Mouse (Mus musculus) embryonic stem cell, embryonic (primary cell): ENCODE data around the gene Cdt1.
"Not testable (repeated sequence)": the region's sequence is repeated elsewhere in the genome, so short reads cannot be mapped to it uniquely, and the experiment has no call there.

Experiments
- CTCF ChIA-PET, 4 experiments: fragments of 300-600 bp in 2 of 4; fragments of 350-600 bp in 2 of 4; sonication (Branson Sonifier 250); formaldehyde crosslinking; loops; one replicate each; lab custom pipeline; 2022; ENCODE audit warnings: inconsistent platforms in 2 of 4; lab: Charles Lee
- POLR2A ChIA-PET, 4 experiments: fragments of 300-600 bp in 2 of 4; fragments of 350-600 bp in 2 of 4; sonication (Branson Sonifier 250); formaldehyde crosslinking; loops; one replicate each; lab custom pipeline; 2022; ENCODE audit warnings: antibody characterized with exemption in 4 of 4, inconsistent platforms in 1 of 4; lab: Charles Lee

Cdt1 gene

DNA sequence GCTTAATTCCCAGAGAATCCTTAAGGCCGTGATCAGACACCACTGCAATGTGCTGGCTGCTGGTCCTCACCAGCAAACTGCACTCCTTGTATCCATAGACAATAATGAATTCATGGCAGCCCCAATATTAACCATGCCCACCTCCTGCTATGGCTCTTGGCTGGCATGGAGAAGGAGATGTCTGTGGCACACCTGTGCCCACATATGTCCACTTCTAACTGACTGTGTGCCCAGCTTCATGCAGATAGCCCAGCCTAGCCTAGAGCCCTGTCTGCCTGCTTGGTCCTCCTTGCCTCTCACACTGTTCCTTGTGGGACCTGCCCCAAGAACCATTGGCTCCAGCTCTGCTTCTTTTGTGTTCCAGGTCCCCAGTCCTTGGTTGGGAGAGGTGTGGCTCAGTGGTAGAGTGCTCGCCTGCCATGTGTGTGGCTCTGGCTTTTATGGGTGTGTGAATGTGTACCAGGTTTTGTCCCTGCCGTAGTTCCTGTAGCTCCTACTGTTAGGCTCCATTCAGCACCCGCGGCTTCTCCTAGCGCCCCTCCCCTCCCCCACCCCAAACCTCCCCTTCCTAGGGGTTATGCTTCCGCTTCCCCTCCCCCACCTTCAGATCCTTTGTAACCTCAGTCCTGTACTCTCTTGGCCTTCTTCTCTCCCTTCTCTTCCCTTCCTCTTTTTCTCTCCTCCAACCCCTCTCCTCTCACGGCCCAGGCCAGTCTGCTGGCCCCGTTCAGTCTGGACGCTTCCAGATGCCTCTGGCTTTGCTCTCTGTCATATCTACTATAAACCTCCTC, 10.4 kb upstream of the Cdt1 start:
- POLR2A ChIA-PET, result interaction anchor here in 3 of 4 experiments (0.6 to 16.3 kb wide), 37 partner anchors 7 to 655 kb away, joined by 3 to 397 read pairs (median 6); partner anchors contain the start of genes Cdt1 (in 3 of the 3), Aprt (in 2 of the 3), Mvd (in 2 of the 3) and Chmp1a (in 1 of the 3)

GRCm38 (mm10) chr8:122558671-122559349, 9.0 kb upstream of the Cdt1 start:
- ChIA-PET CTCF (interaction anchor here (0.5 to 1.8 kb wide), 40 partner anchors 9 to 1094 kb away, joined by 3 to 11 read pairs (median 4); partner anchors contain the start of genes Cdt1 (in 2 of the 4) and Pabpn1l (in 1 of the 4)), POLR2A (interaction anchor here (0.6 to 16.3 kb wide), 31 partner anchors 8 to 787 kb away, joined by 3 to 397 read pairs (median 5); partner anchors contain the start of genes Cdt1 (in 3 of the 4), Aprt (in 2 of the 4), Mvd (in 1 of the 4) and Piezo1 (in 1 of the 4))

More for the DNA sequence above, 10.4 kb upstream of the Cdt1 start:
- CTCF ChIA-PET, result interaction anchor here in 3 of 4 experiments (0.5 to 2.2 kb wide), 11 partner anchors 14 to 1098 kb away, joined by 3 to 7 read pairs (median 3); no protein-coding TSS in a partner anchor

GRCm38 (mm10) chr8:122561199-122561598, 6.6 kb upstream of the Cdt1 start:
- ChIA-PET POLR2A (interaction anchor here in 2 of 4 experiments (0.7 to 16.3 kb wide), 6 partner anchors 10 to 67 kb away, joined by 3 to 397 read pairs (median 3); partner anchors contain the start of genes Aprt (in 1 of the 2), Cdt1 (in 1 of the 2) and Piezo1 (in 1 of the 2)), CTCF (interaction anchor here in 2 of 4 experiments (0.6 kb wide), 2 partner anchors 51 to 189 kb away, joined by 3 read pairs; no protein-coding TSS in a partner anchor)

DNA sequence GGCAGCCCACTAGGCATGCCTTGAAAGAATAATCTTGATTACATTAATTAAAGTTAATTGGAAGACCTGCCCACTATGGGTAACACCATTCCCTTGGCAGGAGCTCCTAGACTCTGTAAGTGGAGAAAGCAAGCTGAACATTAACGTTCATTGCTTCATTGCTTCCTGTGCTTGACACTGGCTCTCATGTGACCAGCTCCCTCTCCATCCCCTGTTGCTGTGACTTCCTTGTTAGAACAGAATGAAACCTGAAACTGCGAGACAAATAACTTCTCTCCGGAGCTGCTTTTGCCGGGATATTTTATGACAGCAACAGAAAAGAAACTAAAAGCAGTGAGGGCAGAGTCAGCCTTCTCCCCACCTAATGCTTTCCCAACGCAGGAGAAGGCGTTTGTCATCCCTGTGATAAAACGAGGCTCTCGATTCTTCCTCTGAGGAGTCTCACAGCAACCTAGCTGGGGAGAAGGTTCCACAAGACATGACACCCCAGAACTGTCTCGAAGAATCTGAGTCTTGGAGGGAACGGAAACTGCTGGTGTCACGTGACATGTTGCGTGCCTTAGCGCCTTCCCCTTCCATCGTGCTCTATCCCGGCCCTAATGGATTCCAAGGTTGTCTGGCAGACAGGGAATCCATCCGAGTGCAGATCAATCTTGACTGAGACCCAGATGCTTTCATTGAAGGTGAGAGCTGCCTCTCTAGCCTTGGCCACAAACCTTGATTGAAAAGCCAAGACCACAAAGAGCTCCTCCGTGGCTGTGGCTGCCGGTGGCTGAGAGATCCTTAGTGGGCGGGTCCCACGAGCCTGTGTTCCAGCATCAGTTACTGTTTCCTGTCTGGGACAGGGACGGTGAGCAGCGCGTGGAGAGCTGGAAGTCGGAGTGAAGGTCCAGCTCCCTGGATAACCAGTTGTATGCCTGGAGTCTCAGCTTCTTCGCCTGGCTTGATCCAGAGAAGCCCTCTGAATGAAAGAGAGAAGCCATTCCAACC, 3.2 kb upstream of the Cdt1 start:
- ChIA-PET CTCF (interaction anchor here in 3 of 4 experiments (0.5 to 1.8 kb wide), 10 partner anchors 10 to 1065 kb away, joined by 3 to 5 read pairs (median 3); partner anchors contain the start of gene Piezo1 (in 1 of the 3)), POLR2A (interaction anchor here in 3 of 4 experiments (0.6 to 18.6 kb wide), 43 partner anchors 8 to 1163 kb away, joined by 3 to 397 read pairs (median 4); partner anchors contain the start of genes Piezo1 (in 3 of the 3), Aprt (in 2 of the 3), Galns (in 2 of the 3) and Mvd (in 2 of the 3))

DNA sequence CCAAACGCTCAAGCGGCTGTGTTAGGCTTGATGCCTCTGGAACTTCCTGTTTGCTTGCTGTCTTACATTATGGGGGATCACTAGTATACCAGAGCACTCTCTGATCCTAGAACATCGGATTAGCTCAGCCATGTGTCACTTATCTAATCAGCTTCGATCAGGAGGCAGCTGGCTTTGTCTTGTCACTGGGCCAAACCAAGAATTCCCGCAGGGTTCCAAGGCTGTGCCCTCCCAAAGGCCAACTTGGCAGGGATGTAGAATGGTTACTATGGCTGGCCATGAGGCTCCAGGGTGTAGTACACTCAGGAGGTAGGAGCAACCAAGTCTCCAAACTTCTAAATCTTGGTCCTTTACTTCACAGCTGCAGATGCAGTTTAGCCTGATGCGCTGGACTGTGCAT, 1.0 kb upstream of the Cdt1 start:
- CTCF ChIA-PET, result interaction anchor here in 2 of 4 experiments (0.9 to 1.9 kb wide), 3 partner anchors 15 to 44 kb away, joined by 3 to 7 read pairs (median 3); partner anchors contain the start of gene Piezo1 (in 1 of the 2)
- POLR2A ChIA-PET, result interaction anchor here (0.6 to 18.6 kb wide), 45 partner anchors 8 to 616 kb away, joined by 3 to 397 read pairs (median 4); partner anchors contain the start of genes Aprt (in 3 of the 4), Piezo1 (in 2 of the 4), Cyba (in 1 of the 4) and Mvd (in 1 of the 4)

DNA sequence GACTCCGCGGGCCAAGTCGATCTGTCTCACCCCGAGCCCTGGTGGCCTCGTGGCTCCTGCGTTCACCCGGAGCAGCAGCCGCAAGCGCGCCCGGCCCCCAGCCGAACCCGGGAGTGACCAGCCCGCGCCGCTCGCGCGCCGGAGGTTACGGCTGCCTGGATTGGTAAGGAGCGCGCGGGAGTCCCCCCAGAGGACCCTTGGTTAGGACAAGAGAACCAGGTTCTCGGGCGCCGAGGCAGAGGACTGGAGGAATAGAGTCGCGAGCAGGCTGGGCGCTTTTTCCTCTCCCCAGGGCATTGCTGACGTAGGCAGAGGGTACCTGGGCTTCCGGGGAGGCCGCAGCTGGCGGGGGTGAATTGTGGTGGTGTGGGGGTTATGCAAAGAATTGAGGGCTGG, 292 bp downstream of the Cdt1 start:
- ChIA-PET CTCF (interaction anchor here in 3 of 4 experiments (0.5 to 1.9 kb wide), 9 partner anchors 9 to 245 kb away, joined by 3 to 9 read pairs (median 3); partner anchors contain the start of gene Piezo1 (in 1 of the 3)), POLR2A (interaction anchor here (0.6 to 18.6 kb wide), 61 partner anchors 7 to 527 kb away, joined by 3 to 397 read pairs (median 4); partner anchors contain the start of genes Aprt (in 3 of the 4), Piezo1 (in 3 of the 4), Cyba (in 2 of the 4) and Galns (in 2 of the 4))

- ChIA-PET CTCF (interaction anchor here in 2 of 4 experiments (0.6 to 1.9 kb wide), 5 partner anchors 12 to 244 kb away, joined by 3 to 7 read pairs (median 4); partner anchors contain the start of gene Piezo1 (in 1 of the 2)), POLR2A (interaction anchor here (0.5 to 18.6 kb wide), 35 partner anchors 9 to 534 kb away, joined by 3 to 397 read pairs (median 5); partner anchors contain the start of genes Galns (in 3 of the 4), Trappc2l (in 3 of the 4), Cyba (in 2 of the 4) and Piezo1 (in 2 of the 4))
Measured at GRCm38 (mm10) chr8:122568881-122569309, 1.1 kb downstream of the Cdt1 start.

GRCm38 (mm10) chr8:122569329-122569728, 1.5 kb downstream of the Cdt1 start:
- CTCF ChIA-PET, result interaction anchor here in 2 of 4 experiments (0.6 to 1.7 kb wide), 3 partner anchors 13 to 153 kb away, joined by 3 to 6 read pairs (median 4); no protein-coding TSS in a partner anchor
- POLR2A ChIA-PET, result interaction anchor here (0.5 to 18.6 kb wide), 30 partner anchors 8 to 536 kb away, joined by 3 to 397 read pairs (median 4); partner anchors contain the start of genes Galns (in 2 of the 4), Piezo1 (in 2 of the 4), Trappc2l (in 2 of the 4) and Aprt (in 1 of the 4)

- POLR2A ChIA-PET, result interaction anchor here in 3 of 4 experiments (0.7 to 18.6 kb wide), 19 partner anchors 9 to 535 kb away, joined by 3 to 397 read pairs (median 9); partner anchors contain the start of genes Galns (in 2 of the 3), Mvd (in 2 of the 3), Piezo1 (in 2 of the 3) and Trappc2l (in 2 of the 3)
- CTCF ChIA-PET, result interaction anchor here in 1 of 4 experiments (1.8 kb wide), 1 partner anchor 11 kb away, joined by 4 read pairs; no protein-coding TSS in a partner anchor
Measured at GRCm38 (mm10) chr8:122569996-122570395, 2.2 kb downstream of the Cdt1 start.

DNA sequence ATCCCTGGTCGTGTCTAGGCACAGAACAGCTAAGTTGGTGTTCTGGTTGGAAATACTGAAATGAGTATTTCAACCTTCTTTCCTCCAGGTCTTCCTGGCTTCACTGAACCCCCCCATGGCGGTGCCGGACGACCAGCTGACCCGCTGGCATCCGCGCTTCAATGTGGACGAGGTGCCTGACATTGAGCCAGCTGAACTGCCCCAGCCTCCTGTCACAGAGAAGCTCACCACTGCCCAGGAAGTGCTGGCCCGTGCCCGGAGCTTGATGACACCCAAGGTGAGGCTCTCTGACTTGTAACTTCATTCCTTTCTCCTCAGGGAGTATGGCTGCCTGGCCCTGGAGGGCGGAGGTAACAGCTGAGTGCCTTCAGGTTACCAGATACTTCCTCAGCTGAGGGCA, 3.3 kb downstream of the Cdt1 start:
- POLR2A ChIA-PET, result interaction anchor here in 3 of 4 experiments (0.6 to 18.6 kb wide), 13 partner anchors 7 to 564 kb away, joined by 3 to 397 read pairs (median 26); partner anchors contain the start of genes Aprt (in 1 of the 3), Galns (in 1 of the 3), Piezo1 (in 1 of the 3) and Trappc2l (in 1 of the 3)
- CTCF ChIA-PET, result interaction anchor here in 2 of 4 experiments (0.5 to 1.8 kb wide), 2 partner anchors 12 to 570 kb away, joined by 3 to 4 read pairs; no protein-coding TSS in a partner anchor

DNA sequence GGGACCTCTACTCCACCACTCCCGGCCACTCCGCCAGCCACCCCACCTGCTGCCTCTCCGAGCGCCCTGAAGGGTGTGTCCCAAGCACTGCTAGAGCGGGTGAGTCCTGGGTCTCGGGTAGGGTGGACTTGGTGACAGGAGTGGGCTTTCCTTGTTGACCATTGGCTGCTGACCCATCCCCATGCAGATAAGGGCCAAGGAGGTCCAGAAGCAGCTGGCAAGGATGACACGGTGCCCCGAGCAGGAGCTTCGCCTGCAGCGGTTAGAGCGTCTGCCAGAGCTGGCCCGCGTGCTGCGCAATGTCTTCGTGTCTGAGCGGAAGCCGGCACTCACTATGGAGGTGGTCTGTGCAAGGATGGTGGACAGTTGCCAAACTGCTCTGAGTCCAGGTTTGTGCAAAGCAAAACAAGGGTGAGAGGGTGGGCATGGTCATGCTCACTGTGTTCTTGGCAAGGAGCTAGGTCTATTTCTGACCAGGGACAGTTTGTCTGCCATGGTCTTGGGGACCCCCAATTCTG, 4.0 kb downstream of the Cdt1 start:
- CTCF ChIA-PET, result interaction anchor here in 1 of 4 experiments (1.8 kb wide), 1 partner anchor 13 kb away, joined by 4 read pairs; no protein-coding TSS in a partner anchor

GRCm38 (mm10) chr8:122572751-122573150, 4.9 kb downstream of the Cdt1 start:
- CTCF ChIA-PET, result no interaction called here
- POLR2A ChIA-PET, result interaction anchor here in 2 of 4 experiments (0.9 to 18.6 kb wide), 16 partner anchors 7 to 141 kb away, joined by 3 to 397 read pairs (median 6); partner anchors contain the start of genes Cdt1 (in 1 of the 2), Galns (in 1 of the 2), Mvd (in 1 of the 2) and Piezo1 (in 1 of the 2)

More for the DNA sequence above, 4.0 kb downstream of the Cdt1 start:
- POLR2A ChIA-PET, result interaction anchor here in 3 of 4 experiments (0.6 to 18.6 kb wide), 16 partner anchors 11 to 565 kb away, joined by 3 to 397 read pairs (median 6); partner anchors contain the start of genes Galns (in 1 of the 3), Mvd (in 1 of the 3), Piezo1 (in 1 of the 3) and Rnf166 (in 1 of the 3)

DNA sequence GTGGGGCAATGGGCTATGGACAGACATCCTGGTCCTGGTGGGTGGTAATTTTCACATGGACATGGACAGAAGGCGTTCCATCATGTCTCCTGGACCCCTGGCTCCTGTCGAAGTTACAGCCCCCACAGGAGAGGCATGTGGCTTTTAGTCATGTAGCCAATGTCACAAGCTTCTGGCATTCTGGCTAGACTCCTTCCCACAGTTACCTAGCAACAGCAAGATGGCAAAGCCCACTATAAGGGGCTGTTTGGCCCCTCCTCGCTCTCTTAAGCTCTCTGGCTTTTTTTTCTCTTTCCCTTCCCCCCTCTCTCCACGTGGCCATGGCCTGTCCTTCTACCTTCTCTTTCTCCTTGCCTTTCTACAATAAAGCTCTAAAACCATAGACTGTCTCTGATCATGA, 5.4 kb downstream of the Cdt1 start:
- POLR2A ChIA-PET, result interaction anchor here (0.6 to 18.6 kb wide), 16 partner anchors 8 to 298 kb away, joined by 3 to 397 read pairs (median 7); partner anchors contain the start of genes Cdt1 (in 1 of the 4), Galns (in 1 of the 4), Mvd (in 1 of the 4) and Piezo1 (in 1 of the 4)
- CTCF ChIA-PET, result not testable (repeated sequence)

GRCm38 (mm10) chr8:122573577-122573976, 5.8 kb downstream of the Cdt1 start:
- CTCF ChIA-PET, result no interaction called here

More at GRCm38 (mm10) chr8:122573577-122573976, 5.8 kb downstream of the Cdt1 start:
- POLR2A ChIA-PET, result interaction anchor here (0.6 to 18.6 kb wide), 23 partner anchors 6 to 612 kb away, joined by 3 to 397 read pairs (median 7); partner anchors contain the start of genes Cdt1 (in 2 of the 4), Dpep1 (in 1 of the 4), Galns (in 1 of the 4) and Mvd (in 1 of the 4)
